In the genomic region with DNA sequence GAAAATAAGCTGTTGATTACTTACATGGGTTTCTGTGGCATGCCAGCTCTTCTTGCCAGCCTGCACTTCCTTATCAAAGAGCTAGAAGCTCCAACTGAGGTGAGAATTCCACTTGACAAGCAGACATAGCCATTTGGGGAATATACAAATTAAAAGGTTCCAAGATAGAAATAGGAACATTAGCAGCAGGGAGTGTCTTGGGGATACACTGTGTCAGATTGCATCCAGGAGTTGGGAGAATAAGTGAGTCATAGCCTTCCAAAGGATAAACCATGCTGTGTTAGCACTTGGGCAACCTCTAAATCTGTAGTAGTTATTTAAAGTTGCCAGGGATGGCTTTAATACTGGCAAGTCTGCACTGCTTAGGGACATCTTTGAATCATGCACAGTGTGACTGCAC, we compare ENCODE assay signal across 19 mouse cellular contexts.
DNase-seq lines count a peak whose midpoint lies in the region; ATAC-seq and TF ChIP-seq lines count a peak whose summit lies in the region.
"Had no signal": no experiment of that assay in that cellular context is flagged by ENCODE, and none has a peak within 500 bp of the region (broad histone marks: within the 10 kb centered on the region; RNA-seq: fewer than 3 reads in every experiment).

No protein-coding gene starts in this region.

- peaks cover 1% of the 10 kb centered on the region; the same call in 1 of the 2 replicates for H3K4me1 ChIP-seq in cortical plate, adult 2 months (ENCODE audit: control insufficient read depth, insufficient read depth, low read length)
- H3K4me1 ChIP-seq: limb, embryonic 15.5 days; midbrain, embryonic 10.5 days; neural tube, embryonic 13.5 days had no signal

- no peak for DNase-seq in frontal cortex, postnatal 25 days (ENCODE audit: low spot score in 2 of 2)
- peak; percentile 14 to 23 for DNase-seq in right cerebral cortex, adult 2 months (ENCODE audit: low spot score in 2 of 2)
- no peak for DNase-seq in right cerebral cortex, postnatal 4 days
- DNase-seq in thymus, postnatal 36 days, result no peak
- DNase-seq: adrenal gland, adult 2 months; gastrocnemius, adult 2 months; liver, postnatal 0 days; lung, postnatal 36 days; retina, postnatal 1 day had no signal

- ATAC-seq in frontal cortex, adult (ENCODE audit: low TSS enrichment), result peak; percentile 95
- no peak for ATAC-seq in CD4-positive, CD25-positive, alpha-beta regulatory T cell, adult 4 months
- ATAC-seq: intestine, postnatal 0 days; liver, postnatal 0 days had no signal

- no peak overlapping the region for H3K4me3 ChIP-seq in cortical plate, adult 2 months (ENCODE audit: insufficient read depth, low read length)
- H3K4me3 ChIP-seq: erythroblast, embryonic 14.5 days; gastrocnemius, adult 2 months; limb, embryonic 15.5 days; midbrain, embryonic 10.5 days; neural tube, embryonic 13.5 days had no signal

- no peak for TF ChIP-seq POLR2A in cortical plate, adult 2 months (IDR thresholded peaks at IDR 0.05; ENCODE audit: extremely low read depth, insufficient read depth, low read length)

- H3K27ac ChIP-seq in cortical plate, adult 2 months (ENCODE audit: insufficient read depth, low read length), result peak overlapping the region; percentile 16; the same call in 1 of the 2 replicates
- H3K27ac ChIP-seq: gastrocnemius, adult 2 months; hindbrain, embryonic 14.5 days; kidney, postnatal 0 days; limb, embryonic 15.5 days; midbrain, embryonic 10.5 days; neural tube, embryonic 13.5 days had no signal

- no peak for TF ChIP-seq CTCF in cortical plate, adult 2 months (IDR thresholded peaks at IDR 0.05; ENCODE audit: extremely low read depth, insufficient read depth, low read length)

Comparison
In these comparisons a context has a peak if more than half of its experiments do, and no peak if none do; other contexts are left out.
1. DNase-seq: peak in right cerebral cortex, adult 2 months (2 of 2); none in frontal cortex, postnatal 25 days (0 of 2), right cerebral cortex, postnatal 4 days (single experiment) and thymus, postnatal 36 days (0 of 2).